Mouse (Mus musculus) skeletal muscle tissue, adult 2 months (tissue): ENCODE data around the gene Fblim1.
"Not testable (repeated sequence)": the region's sequence is repeated elsewhere in the genome, so short reads cannot be mapped to it uniquely, and the experiment has no call there.

ENCODE experiments used
- DNase-seq: peaks from one replicate; pipeline ENCODE4 v3.0.0-alpha.2; 2012; ENCODE audit warnings: low read depth, low spot score

The Fblim1 gene

DNA sequence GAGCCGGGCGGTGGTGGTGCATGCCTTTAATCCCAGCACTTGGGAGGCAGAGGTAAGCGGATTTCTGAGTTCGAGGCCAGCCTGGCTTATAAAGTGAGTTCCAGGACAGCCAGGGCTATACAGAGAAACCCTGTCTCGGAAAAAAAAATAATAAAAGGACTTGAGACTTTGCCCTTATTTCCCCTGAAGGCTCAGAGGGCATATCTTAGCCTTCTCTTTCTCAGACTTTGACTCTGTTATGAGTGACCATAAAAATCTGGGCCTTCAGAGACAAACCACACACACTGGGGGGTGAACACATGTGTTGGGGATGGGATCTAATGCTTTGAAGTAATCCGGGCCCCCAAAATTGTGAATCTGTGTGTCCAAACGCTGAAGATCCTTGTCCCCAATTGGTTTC lies 38.7 kb downstream of the Fblim1 start:
- not testable (repeated sequence) for DNase-seq

DNA sequence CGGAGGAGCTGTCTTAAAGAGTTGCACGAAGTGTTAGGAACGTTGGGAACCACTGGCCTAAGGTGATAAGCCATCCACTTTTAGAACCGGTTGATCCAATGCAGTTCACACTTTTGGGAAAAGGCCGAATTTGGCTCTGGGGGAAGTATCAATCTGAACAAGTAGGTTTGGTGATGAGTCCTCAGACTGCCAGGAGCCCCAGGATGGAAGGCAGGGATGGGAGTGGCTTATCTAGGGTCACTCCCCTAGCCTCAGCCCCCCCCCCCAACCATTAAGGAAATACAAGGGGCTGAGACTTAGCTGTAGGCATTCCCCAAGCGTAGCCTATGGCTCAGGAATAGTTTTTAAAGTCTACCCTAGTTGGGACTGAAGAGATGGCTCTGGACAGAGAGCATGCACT lies 39.7 kb downstream of the Fblim1 start:
- no peak for DNase-seq

DNA sequence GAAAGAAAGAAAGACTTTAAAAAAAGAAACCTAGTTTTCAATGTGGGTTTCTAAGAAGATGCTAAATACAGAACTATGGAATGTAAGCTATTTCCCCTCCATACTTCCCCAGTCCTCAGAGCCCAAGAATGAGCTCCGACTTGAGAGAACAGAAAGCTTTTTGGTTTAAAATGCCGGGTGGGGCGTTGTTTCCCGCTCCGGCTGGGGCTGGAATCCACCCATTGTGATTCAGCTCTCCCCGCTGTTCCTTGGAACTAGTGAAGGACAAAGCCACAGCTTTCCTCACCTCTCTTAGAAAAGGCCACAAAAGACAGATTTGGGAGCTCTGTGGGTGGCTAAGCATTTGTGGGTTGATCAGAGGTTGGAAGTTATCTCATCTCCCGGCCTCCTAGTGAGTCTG lies 40.6 kb downstream of the Fblim1 start:
- no peak for DNase-seq

DNA sequence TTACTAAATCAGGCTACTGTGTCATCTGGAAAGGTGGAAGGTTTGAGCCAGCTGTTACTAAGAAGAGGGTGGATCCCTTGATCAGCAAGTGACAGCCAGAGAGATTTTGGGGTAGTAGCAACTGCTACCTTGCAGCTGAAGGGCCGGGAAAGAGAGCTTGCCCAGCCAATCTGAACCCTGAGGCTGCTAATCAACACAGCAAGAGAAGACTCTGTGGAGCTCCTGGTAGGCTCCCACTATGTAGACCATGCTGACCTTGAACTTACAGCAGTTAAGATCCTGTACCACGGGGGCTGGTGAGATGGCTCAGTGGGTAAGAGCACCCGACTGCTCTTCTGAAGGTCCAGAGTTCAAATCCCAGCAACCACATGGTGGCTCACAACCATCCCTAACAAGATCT lies 41.2 kb downstream of the Fblim1 start:
- DNase-seq: no peak

DNA sequence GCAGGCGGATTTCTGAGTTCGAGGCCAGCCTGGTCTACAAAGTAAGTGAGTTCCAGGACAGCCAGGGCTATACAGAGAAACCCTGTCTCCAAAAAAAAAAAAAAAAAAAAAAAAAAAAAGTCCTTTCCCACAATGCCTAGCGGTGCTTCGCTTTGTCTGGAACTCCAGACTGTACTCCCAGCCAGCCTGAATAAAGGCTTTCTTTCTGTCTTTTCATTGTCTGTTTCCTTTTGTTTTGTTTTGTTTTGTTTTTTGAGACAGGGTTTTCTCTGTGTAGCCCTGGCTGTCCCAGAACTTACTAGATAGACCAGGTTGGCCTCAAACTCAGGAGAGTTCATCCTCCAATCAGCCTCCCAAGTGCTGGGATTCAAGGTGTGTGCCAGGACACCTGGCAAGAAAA lies 41.7 kb downstream of the Fblim1 start:
- DNase-seq: no peak

DNA sequence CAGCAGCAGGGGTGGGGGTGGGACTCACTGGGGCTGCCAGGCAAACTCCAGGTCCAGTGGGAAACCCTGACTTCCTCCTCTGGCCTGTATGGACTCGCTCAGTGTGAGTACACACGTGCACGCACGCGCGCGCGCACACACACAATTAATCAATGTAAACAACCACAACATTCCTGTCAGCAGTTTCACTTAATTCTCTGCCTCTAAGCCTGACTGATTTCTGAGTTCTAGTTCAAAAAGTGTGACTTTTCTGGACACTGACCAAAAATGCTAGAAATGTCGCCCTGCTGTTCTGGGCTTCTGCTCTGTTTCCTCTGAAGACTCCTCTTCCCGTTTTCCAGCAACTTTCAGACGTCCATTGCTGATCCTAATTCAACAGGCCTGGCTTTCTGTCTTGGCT lies 43.6 kb downstream of the Fblim1 start:
- DNase-seq: no peak

DNA sequence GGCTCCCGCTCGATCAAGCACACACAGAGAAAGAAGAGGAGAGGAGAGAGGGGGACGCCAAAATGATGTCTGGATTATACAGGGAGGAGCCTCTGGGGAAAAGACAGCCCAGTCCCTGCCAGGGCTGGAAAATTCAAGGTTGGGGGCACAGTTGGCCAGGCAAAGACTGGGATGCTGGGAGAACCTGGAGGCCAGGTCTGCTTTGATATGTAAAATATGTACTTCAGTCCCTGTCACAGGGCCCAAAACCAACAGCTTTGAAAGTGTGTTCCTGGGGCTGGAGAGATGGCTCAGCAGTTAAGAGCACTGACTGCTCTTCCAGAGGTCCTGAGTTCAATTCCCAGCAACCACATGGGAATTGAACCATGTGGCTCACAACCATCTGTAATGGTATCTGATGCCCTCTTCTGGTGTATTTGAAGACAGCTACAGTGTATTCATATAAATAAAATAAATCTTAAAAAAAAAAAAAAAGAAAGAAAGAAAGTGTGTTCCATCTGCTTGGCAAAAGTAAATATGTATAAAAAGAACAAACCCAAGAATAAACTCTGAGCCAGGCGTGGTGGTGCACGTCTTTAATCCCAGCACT lies 44.5 kb downstream of the Fblim1 start:
- DNase-seq: not testable (repeated sequence)

DNA sequence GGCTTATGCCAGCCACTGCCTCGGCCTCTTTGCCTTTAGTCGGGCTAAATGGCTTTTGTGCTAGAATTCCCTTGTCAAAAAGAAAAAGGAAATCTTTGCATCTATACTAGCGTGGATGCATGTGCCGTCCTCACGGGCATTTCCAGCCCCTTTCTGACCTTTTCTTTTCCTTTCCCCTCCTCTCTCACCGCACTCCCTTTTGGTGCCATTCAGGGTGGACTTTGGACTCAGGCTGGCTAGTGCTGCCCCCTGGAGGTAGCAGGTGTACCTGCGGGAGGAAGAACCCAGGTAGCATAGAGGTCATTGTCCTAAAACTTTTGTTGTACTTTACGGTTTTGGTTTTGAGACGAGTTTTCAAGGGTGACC lies 46.0 kb downstream of the Fblim1 start:
- DNase-seq: peak; percentile 83

DNA sequence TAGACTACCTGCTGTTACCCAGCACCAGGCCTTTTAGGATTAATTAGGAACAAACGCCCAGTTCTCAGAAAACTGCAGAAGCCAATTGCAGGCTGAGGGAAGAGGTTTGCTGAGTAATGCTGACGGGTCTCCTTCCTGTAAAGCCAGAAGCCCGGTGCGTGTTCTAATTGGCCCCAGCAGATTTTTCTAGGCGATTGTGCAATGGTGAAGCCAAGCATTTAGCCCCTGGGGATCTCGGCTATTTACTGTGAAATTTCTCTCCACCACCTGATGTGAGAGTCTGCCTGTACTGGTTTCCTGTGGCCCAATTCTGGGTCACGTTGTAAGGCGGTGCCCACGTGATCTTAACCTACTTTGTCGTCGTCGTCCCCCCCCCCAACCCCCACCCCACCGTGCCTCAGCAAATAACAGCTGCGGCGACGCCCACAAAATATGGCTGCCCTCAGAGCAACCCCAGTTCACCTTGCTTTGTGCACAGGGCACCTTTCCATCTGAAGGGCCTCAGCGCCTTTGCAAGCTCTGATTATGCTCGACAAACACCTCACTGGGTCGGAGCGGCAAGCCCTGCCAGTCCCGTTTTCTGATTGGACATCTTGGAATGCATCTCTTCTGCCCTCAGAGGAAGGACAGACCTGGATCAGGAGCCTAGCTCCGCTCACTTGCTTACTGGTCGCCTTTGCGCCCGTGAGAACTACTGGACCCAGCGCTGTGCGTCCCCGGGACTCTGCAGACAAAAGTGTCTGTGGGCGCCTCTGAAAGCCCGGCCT lies 46.6 kb downstream of the Fblim1 start:
- peak; percentile 92 for DNase-seq

DNA sequence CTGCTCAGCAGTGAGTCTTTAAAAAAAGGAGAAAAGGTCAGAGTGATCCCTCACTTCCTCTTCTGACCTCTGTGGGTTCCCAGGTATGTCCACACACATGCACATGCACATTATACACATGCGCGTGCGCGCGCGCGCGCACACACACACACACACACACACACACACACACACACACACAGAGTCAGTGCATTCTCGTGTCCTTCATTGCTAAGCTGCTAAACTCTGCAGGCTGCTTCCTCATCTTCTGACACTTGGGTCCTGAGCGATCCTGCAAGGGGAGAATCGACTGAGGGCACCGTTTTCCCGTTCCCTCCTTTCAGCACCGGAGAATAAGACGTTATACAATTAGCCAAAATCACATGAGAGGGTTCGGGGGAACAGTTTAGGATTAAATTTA lies 47.2 kb downstream of the Fblim1 start:
- peak; percentile 52 for DNase-seq

DNA sequence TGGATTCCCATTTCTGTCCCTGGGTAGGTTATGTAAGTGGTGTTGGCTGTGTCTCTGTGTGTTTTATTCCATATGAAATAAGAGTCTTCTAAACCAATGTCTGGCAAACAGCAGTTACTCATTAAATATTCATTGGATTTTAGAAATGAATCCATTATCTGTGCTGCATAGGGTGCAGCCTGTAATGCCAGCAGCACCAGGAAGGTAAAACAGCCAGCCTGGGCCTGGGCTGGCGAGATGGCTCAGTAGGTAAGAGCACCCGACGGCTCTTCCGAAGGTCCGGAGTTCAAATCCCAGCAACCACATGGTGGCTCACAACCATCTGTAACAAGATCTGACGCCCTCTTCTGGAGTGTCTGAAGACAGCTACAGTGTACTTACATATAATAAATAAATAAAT lies 49.7 kb downstream of the Fblim1 start:
- DNase-seq: not testable (repeated sequence)

DNA sequence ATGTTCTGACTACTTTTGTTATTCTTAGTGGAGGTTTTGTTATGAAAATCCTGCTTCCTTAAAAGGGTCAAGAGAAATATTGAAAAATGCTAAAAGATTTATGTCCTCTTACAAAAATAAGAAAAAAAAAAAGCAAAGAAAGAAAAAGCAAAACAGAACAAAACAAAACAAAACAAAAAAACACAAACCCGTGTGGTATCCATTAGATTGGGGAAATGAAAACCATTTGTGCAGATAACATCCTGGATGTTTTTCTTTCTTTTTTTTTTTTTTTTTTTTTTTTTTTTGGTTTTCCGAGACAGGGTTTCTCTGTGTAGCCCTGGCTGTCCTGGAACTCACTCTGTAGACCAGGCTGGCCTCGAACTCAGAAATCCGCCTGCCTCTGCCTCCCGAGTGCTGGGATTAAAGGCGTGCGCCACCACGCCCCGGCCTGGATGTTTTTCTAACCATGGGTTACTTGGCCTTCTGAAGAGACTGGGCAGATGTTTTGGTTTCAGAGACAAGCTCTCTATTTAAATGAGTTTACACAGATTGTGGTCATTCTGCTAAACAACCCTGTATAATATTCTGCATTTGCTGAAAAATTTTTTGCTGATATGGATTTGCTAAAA lies 51.5 kb downstream of the Fblim1 start:
- not testable (repeated sequence) for DNase-seq

DNA sequence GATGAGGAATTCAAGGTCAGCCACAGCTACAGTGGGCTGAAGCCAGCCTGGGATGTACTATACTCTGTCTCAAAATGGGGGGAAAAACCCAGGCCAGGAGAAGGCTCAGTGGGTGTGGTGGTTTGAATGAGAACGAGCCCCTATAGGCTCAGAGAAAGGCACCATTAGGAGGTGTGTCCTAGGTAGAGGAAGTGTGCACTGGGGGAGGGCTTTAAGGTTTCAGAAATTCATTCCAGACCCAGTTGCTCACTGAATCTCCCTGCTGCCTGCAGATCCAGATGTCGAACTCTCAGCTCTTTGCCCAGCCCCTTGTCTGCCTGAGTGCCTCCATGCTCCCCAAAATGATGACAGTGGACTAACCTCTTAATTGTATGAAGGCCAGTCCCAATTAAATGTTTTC lies 53.4 kb downstream of the Fblim1 start:
- no peak for DNase-seq

DNA sequence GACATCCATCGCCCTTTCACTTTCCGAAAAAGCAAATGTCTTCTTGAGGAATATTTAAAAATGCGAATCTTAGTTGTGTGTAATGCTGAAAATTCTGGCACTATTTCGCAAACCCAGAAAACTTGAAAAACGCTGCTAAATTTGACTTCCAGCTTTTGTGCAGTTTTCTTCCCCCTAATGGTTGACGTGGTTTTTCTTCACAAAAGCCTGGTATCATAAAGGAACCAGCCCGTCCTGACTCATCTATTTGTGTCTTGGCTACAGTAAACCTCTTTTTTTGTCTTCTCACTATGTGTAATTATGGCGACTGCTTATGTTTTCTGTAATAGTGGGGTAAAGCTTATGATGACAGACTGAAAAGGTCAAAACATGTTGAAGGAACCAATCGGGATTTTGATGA lies 58.6 kb downstream of the Fblim1 start:
- no peak for DNase-seq

DNA sequence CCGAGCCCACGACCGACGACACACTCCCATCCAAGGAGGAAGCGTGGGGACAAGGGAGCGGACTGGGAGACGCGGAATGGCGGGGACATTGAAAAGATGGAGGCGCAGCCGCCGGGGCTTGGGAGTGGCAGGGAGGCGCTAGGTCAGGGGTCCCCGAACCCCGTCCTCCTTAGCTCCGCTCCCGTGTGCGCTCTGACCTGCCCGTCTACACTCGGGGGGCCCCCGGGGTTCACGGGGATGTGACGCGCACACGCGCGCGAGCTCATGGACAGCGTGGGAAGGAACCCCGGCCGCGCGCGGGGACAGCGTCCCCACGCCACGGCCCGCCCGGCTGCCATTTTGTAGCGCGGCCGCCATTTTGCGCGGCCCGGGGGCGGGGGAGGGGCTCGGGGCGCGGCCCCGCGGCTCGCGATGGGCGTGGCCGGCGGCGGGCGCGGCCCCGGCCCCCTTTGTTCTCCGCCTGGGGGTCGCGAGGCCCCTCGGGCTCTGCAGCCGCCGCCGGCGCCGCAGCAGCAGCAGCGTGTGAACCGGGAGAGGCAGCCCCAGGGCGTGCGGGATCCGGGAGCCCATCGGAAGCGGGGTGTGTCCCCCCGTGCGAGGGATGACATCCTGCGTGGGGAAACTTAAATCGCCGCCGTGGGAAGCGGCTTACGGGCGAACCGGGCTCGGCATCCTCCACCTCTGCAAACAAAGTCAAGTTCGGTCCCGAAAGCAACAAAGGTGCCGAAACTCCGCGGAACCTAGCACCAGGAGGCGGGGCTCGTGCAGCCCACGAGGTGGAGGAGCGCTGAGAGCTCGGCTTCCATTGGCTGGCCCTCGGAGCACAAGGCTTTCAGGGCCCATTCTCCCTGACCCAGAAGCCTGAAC lies 59.3 kb downstream of the Fblim1 start:
- DNase-seq: peak; percentile 90

DNA sequence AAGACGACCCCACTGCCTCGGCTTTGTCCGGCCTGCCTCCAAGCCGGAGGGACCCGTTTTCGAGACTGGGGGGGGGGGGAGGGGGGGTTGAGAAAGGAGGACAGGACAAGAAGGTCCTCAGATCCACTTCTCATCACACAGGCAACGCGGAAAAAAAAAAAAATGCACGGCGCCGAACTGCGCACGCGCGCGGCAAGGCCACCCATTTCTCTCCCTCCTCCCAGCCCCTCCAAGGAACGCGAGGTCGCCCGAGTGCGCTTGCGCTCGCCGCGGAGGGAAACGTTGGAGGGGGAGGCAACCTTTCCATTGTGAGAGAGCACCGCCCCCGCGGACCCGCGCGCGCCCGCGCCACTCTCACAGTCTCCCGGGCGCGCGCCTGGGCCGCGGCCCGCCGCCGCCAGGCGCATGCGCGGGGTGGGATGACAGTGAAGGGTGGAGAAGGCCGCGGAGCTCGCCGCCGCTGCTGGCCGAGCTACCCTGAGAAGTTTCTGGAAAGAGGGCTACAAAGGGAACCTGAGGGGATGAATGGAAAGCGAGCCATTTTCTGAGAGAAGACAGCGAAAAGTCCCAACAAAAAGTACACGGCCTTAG lies 60.1 kb downstream of the Fblim1 start:
- DNase-seq: peak; percentile 100

DNA sequence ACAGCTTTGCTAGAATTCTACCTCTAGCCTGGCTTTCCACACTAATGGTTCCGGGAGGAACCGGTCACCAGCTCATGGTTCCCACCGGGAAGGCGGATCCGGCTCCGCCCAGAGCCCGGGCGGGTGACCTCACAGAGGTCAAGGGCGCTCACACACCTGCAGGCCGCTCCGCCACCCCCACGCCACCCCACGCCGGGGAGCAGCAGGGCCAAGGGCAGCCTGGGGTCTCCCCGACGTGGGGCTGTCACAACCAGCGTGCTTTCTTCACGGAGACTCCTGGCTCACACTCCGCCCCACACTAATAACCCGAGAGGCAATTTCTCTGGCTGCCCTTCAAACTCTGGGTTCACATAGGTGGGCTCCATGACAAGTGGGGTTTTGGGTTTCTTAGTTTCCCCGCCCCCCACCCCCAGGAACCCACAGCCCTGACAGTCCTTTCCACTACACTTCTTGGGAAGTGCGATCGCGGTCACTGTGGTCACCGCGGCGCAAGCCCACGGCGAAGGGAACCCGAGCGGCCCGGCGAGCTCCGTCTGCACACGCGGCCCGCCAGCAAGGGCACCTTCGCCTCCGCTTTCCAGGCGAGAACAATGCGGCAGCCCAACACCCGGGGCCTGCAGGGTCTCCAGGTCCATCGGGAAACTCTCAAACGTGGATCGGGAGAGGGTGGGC lies 60.7 kb downstream of the Fblim1 start:
- DNase-seq: peak; percentile 78

DNA sequence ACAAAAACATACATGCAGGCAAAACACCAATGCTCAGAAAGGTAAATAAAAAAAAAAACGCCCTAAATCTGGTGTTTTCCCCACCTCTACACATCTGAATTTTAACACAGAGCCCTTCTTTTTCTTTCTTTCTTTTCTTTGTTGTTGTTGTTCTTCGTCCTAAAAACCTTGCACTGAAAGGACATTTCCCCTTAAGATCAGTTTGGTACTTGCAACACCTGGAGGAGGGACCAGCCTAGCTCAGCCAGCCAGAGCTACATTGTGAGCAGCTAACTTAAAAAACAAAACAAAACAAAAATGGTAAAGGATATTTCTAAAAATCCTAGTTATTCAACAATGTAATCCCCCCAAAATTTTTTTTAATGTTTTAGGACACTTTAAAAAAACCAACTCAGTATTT lies 61.4 kb downstream of the Fblim1 start:
- DNase-seq: no peak

DNA sequence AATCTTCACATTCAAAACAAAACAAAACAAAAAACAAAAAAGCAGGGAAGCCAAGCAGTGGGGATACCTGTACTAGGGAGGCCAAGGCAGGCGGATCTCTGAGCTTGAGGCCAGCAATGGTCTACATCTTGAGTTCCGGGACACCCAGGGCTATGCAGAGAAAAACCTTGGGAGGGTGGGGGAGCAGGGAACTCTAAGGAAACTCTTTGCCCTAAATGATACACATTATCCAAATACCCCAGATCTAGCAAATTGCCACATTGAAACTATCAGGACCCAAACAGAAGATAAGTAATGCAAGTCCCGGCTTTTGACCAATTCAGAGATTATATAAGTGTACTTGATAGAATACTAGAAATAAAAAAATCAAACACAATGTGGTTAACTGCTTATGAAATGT lies 62.3 kb downstream of the Fblim1 start:
- no peak for DNase-seq

DNA sequence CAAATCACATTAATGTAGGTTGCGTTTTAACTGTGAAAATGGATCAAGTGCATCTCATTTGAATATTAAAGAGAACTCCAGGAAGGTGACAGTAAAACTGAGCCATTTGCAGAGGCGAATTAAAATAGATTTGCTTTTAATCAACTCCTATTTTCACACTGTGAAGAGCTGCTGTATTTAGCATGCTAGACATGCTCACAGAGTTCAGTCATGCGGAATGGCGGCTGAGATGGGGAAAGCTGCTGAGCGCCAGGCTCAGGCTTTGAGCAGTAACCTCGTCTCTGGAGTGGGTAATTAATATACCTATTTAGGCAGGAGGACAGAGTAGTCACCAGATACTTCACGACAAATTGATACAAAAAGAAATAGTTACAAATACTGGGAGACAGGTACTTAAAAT lies 64.0 kb downstream of the Fblim1 start:
- no peak for DNase-seq

DNA sequence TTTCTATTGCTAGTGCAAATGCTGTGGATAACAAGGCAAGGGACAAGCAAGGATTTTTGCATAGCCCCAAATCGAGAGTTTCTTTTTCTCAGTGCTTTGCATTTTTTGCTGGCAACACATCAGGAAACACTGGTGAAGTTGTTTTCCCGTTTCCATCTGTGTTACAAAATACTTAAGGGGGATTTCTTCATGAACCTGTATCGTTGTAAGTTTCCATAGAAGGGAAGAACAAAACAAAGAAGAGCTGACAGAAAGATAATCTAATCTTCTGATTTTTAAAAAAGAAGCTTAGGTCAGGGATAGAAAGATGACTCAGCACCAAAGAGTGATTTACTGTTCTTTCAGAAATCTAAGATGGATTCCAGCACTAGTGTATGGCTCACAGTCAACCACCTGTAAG lies 65.1 kb downstream of the Fblim1 start:
- DNase-seq: no peak
